Mouse (Mus musculus) spleen, adult 12 weeks (tissue): ENCODE measurements around the gene Scd1.

Experiments
- DNase-seq: peaks from one replicate; pipeline ENCODE4 v3.0.0; 2022; ENCODE audit warnings: low spot score

Scd1 gene

GRCm38 (mm10) chr19:44364029-44364428 lies 43.6 kb downstream of the Scd1 start:
- no peak for DNase-seq

GRCm38 (mm10) chr19:44363529-44363928 lies 44.1 kb downstream of the Scd1 start:
- peak; percentile 75 for DNase-seq

GRCm38 (mm10) chr19:44358700-44359099 lies 49.0 kb downstream of the Scd1 start:
- DNase-seq = no peak

GRCm38 (mm10) chr19:44351756-44352155 lies 55.9 kb downstream of the Scd1 start:
- peak; percentile 21 for DNase-seq

GRCm38 (mm10) chr19:44349689-44350088 lies 58.0 kb downstream of the Scd1 start:
- DNase-seq = no peak
